Mouse (Mus musculus) hindbrain, embryonic 10.5 days (tissue): ENCODE measurements around the gene Mettl21a. TPM values are rescaled to one million over a fixed set of nuclear protein-coding genes. Genes with fewer than 3 reads are reported as not detected.
"Not testable (repeated sequence)": the region's sequence is repeated elsewhere in the genome, so short reads cannot be mapped to it uniquely, and the experiment has no call there.

Source experiments
- DNase-seq: peaks from one replicate; pipeline ENCODE4 v3.0.0-alpha.2; 2017; ENCODE audit warnings: low spot score
- H3K27ac ChIP-seq: fragments of 300-500 bp; sonication (generic); 2 replicates; pipeline ENCODE4 v1.5.1; 2016; ENCODE audit warnings: mild to moderate bottlenecking, moderate library complexity
- H3K27me3 ChIP-seq: fragments of 300-500 bp; sonication (generic); 2 replicates; pipeline ENCODE4 v1.6.1; 2016; ENCODE audit warnings: mild to moderate bottlenecking; ENCODE audit not compliant: poor library complexity, insufficient read depth, severe bottlenecking
- H3K36me3 ChIP-seq: fragments of 300-500 bp; sonication (generic); 2 replicates; pipeline ENCODE4 v1.6.1; 2016; ENCODE audit warnings: mild to moderate bottlenecking, moderate library complexity
- H3K4me1 ChIP-seq: fragments of 300-500 bp; sonication (generic); replicated peaks from 2 replicates; pipeline ENCODE4 v1.6.1; 2016; ENCODE audit warnings: mild to moderate bottlenecking
- H3K4me3 ChIP-seq: fragments of 300-500 bp; sonication (generic); 2 replicates; pipeline ENCODE4 v1.5.1; 2016; ENCODE audit warnings: mild to moderate bottlenecking, moderate library complexity
- H3K9me3 ChIP-seq: fragments of 300-500 bp; sonication (generic); 2 replicates; pipeline ENCODE4 v1.6.1; 2016; ENCODE audit warnings: mild to moderate bottlenecking, moderate library complexity
- WGBS: fragments of 180-500 bp; shearing (Covaris S2); methylation state at CpG from one replicate; pipeline ENCODE4 v1.1.7; 2016; 5-methylcytosine and 5-hydroxymethylcytosine counted together
- polyA plus RNA-seq: library from polyadenylated mRNA; unstranded; fragments of >200 nt; fragmentation: Nextera tagmentation; extraction: Ambion mirVana; gene quantifications from 2 replicates; pipeline ENCODE4 v1.2.1, GENCODE M21; 2016

Mettl21a gene
- polyA plus RNA-seq, 1 experiment from 2014 or later: 19.9 TPM

DNA sequence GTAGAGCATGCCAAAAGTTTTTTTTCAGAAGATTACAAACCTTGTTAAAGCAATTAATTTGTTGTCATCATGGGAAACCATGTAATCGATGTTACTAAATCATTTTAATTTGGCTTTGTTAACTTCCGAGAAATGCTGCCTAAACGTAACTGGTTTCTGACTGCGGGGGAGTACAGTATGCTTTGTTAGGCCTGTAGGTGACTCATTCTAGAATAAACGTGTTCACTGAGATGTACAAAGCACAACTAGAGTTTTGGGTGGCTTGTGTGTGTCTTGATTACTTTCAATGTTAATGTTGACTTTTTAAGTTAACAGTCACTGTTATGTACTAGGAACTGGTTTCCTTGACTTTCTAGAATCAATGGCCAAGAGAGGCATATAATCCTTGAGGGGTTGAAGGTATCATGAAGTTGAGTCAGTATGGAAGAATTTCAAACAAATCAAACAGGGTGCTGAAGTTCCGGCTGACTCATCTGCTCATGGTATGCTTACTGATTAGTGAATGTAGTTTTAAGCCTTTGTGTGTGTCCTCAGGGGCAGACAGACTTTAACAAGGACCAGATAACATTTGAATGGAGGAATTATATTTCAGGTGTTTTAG, 15.7 kb downstream of the Mettl21a start:
- Histone ChIP-seq H3K27ac (no peak overlapping the region), H3K36me3 (peaks cover 84% of the 10 kb centered on the region), H3K4me1 (no peaks in the 10 kb centered on the region), H3K9me3 (no peaks in the 10 kb centered on the region), H3K27me3 (no peaks in the 10 kb centered on the region), H3K4me3 (no peak overlapping the region)
- whole genome bisulfite sequencing: 94% methylated on average over 6 of the region's 6 CpGs
- DNase-seq: no peak

DNA sequence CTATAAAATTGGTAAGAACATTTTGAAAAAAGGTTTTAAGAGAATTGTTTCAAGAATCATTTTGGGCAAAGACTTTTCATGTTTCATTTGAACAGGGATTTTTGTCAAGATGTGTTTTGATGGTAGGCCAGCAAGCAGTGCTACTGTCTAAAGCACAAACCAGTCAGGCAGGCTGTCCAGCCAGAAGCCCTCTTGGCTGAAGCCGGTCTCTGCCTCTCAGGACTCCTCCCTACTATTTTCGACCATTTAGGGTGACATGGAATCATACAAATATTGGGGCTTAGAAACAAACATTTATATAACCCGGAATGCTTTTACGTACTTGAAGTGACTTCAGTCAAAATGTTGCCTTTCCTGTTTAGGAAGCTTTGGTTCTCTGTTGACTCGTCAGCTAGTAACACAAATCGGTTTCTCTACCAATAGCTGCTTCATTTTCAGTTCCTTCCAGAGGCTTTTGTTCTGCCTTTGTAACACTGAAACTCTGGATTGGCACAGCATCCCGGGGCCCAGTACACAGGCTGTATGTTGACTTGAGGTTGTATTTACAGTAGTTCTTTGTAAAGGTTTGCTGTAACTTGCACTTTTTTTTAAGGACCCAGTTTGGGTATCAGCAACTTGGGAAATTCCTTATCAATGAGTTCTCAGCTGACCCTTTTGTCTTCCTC, 16.5 kb downstream of the Mettl21a start:
- Histone ChIP-seq H3K9me3 (no peaks in the 10 kb centered on the region), H3K27ac (no peak overlapping the region), H3K36me3 (peaks cover 83% of the 10 kb centered on the region), H3K4me1 (no peaks in the 10 kb centered on the region), H3K27me3 (no peaks in the 10 kb centered on the region), H3K4me3 (no peak overlapping the region)
- no peak for DNase-seq
- 94% methylated on average over 7 of the region's 7 CpGs for WGBS

DNA sequence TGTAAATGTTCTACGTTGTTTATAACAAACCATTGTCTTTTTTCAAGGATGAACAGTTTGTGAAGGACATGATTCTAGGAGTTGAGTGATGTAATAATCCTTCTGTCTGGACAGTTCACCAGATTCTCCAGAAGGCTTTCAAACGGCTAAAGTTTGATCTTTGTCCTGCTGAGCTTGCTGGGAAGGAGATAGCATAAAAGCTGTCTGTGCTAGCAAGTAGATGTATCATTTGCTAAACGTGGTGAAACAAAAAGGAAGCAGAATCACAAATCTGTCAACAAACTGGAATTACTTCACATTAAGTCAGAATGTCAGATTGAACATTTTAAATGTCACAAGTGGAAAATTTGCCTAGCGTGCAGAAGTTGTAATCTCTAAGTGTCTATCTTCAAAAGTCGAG, 18.1 kb downstream of the Mettl21a start:
- peaks cover 80% of the 10 kb centered on the region for H3K36me3 ChIP-seq
- no peak overlapping the region for H3K27ac ChIP-seq
- H3K27me3 ChIP-seq: no peaks in the 10 kb centered on the region
- no peaks in the 10 kb centered on the region for H3K9me3 ChIP-seq
- H3K4me3 ChIP-seq: no peak overlapping the region
- DNase-seq: no peak
- H3K4me1 ChIP-seq: no peaks in the 10 kb centered on the region
- WGBS: 80% methylated on average over 5 of the region's 5 CpGs

DNA sequence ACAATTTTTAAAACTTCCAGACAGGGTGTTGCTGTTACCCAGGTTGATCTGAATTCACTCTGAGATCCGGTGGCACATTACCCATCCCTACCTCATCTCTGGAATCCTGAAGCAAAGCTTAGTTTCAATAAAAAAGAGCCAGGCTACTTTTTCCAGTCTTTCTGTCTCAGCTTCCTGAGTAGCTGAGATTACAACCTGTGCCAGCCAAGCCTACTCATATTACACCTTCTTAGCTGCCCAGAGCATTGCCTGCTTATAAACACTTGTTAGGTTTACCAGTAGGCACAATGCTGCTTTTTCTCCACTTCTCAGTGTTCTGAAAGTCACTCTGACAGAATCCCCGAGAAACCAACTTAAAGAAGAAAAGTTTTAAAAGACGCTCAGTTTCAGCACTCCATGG, 38.2 kb downstream of the Mettl21a start:
- no peaks in the 10 kb centered on the region for H3K27me3 ChIP-seq
- no peak for DNase-seq
- H3K4me3 ChIP-seq: no peak overlapping the region
- no peaks in the 10 kb centered on the region for H3K9me3 ChIP-seq
- H3K36me3 ChIP-seq: peaks cover 85% of the 10 kb centered on the region
- 97% methylated on average over 3 of the region's 3 CpGs for WGBS
- H3K4me1 ChIP-seq: no peaks in the 10 kb centered on the region
- H3K27ac ChIP-seq: no peak overlapping the region

DNA sequence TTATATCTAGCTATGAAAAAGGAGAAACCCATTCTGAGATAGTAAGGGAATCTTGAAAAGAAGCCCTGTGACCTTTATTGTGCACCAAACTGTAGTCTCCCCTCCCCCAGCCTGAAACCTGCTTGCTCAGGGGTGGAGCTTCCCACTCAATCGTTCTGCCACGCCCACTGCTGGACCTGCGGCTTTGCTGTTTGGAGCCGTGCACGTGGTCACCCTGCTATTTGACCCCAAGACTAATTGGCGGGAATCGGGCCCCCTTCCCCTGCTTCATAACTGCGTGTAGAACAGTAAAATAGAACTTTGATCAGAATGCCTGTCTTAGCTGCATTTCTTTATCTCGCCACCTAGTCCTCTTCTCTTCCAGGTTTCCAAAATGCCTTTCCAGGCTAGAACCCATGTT, 39.1 kb downstream of the Mettl21a start:
- H3K27ac ChIP-seq, H3K4me1 ChIP-seq, H3K4me3 ChIP-seq, H3K9me3 ChIP-seq, H3K27me3 ChIP-seq: not testable (repeated sequence)
- H3K36me3 ChIP-seq: peaks cover 91% of the 10 kb centered on the region
- DNase-seq: peak; percentile 13
- 49% methylated on average over 9 of the region's 9 CpGs for WGBS

DNA sequence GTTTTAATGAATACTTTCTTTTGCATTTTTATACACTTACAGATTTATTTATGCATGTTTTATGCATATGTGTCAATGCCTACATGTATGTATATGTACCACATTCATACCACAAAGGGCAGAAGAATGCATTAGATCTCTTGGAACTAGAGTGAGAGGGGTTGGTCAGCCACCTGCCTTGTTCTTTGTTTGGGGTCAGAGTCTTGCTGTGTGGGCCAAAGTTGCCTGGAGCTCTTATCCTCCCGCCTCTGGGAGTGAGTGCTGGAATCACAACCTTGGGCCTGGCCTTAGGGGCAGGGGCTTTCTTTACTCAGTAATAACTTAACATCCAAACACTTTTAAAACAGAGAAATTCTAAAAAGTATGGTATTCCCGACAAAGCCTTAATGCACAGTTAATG, 40.3 kb downstream of the Mettl21a start:
- Histone ChIP-seq H3K27ac (no peak overlapping the region), H3K36me3 (peaks cover 91% of the 10 kb centered on the region), H3K27me3 (no peaks in the 10 kb centered on the region), H3K9me3 (no peaks in the 10 kb centered on the region), H3K4me3 (no peak overlapping the region), H3K4me1 (no peaks in the 10 kb centered on the region)
- WGBS: 69% methylated on average over 2 of the region's 2 CpGs
- no peak for DNase-seq

DNA sequence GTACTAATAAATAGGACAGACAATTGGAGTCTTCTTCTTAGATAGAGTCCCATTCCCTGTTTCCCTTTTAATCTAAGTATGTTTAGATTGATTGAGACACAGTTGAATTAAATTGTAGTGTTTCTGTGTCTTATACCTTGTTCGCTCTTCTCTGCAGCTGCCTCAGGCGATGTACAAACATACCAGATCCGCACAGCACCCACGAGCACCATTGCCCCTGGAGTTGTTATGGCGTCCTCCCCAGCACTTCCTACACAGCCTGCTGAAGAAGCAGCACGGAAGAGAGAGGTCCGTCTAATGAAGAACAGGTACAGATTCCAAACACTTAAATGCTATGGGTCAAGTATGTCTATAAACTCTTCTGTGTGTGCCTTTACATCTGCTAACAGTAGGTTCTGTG, 41.0 kb downstream of the Mettl21a start:
- no peak for DNase-seq
- no peak overlapping the region for H3K4me3 ChIP-seq
- WGBS: 87% methylated on average over 7 of the region's 7 CpGs
- no peaks in the 10 kb centered on the region for H3K9me3 ChIP-seq
- no peak overlapping the region for H3K27ac ChIP-seq
- H3K4me1 ChIP-seq: no peaks in the 10 kb centered on the region
- no peaks in the 10 kb centered on the region for H3K27me3 ChIP-seq
- peaks cover 91% of the 10 kb centered on the region for H3K36me3 ChIP-seq

DNA sequence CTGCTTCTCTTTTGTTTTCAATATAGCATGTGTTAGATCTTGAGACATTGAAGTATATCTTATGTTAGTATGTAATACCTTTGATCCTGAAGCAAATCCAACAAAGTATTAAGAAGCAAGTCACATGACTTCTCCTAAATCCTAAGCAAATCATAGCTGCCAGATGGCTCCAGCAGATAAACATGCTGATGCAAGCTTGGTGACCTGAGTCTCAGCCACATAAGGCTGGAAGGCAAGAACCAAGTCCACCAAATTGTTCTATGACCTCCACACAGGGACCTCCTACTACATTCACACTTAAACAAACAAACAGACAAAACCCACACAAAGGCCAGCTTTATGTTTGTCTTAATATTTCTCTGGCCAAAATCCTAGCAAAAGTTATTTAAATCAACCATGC, 48.8 kb downstream of the Mettl21a start:
- Histone ChIP-seq H3K4me3 (no peak overlapping the region), H3K27me3 (no peaks in the 10 kb centered on the region), H3K27ac (no peak overlapping the region), H3K36me3 (peaks cover 84% of the 10 kb centered on the region), H3K9me3 (no peaks in the 10 kb centered on the region), H3K4me1 (no peaks in the 10 kb centered on the region)
- no peak for DNase-seq

DNA sequence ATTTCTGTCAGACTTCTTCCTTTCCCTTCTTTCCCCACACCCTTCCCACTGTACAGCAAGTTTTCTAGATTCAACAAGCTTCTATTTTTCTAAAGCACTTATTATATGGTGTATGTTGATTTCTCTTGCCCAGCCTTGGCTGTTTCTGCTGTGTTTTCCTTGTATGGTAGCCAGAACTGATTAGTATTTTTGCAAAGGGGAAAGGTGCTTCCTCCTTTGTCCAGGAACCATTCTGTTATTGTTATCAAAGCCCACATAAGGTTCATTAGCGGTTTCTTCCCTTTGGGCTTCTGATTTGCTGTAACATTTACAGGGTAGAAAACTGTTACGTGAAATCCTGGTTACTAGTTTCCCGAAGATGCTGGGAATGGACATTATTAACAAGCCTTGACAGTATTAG, 56.9 kb downstream of the Mettl21a start:
- DNase-seq: no peak
- H3K27me3 ChIP-seq: no peaks in the 10 kb centered on the region
- H3K36me3 ChIP-seq: peaks cover 75% of the 10 kb centered on the region
- H3K4me3 ChIP-seq: no peak overlapping the region
- H3K27ac ChIP-seq: no peak overlapping the region
- H3K9me3 ChIP-seq: no peaks in the 10 kb centered on the region
- 98% methylated on average over 3 of the region's 3 CpGs for WGBS
- no peaks in the 10 kb centered on the region for H3K4me1 ChIP-seq

Other genes with a start within 250 kb of the Mettl21a start
- 38.9 and 50.9 TPM in 2 replicates for gene Creb1, start 84.6 kb downstream of the Mettl21a start, polyA plus RNA-seq
- gene Ccnyl1, start 73.2 kb upstream of the Mettl21a start, polyA plus RNA-seq: 6.6 and 7.9 TPM in 2 replicates
- gene Fzd5, start 120.5 kb upstream of the Mettl21a start, polyA plus RNA-seq: 0.37 and 0.62 TPM in 2 replicates